Mouse (Mus musculus) cerebellum, adult 2 months (tissue): ENCODE data around the gene Sohlh2. TPM values are rescaled to one million over a fixed set of nuclear protein-coding genes. Genes with fewer than 3 reads are reported as not detected.

Experiments
- DNase-seq, 2 experiments: peaks; one replicate each; pipeline ENCODE4 v3.0.0; 2021
- H3K27ac ChIP-seq: fragments of 200-500 bp; 2 replicates; pipeline ENCODE4 v1.5.1; 2012; ENCODE audit warnings: low read length, control low read depth, inconsistent platforms; ENCODE audit not compliant: insufficient read depth
- H3K27me3 ChIP-seq: fragments of 200-500 bp; 2 replicates; pipeline ENCODE4 v1.6.1; 2012; ENCODE audit warnings: inconsistent platforms, mild to moderate bottlenecking, low read length, moderate library complexity; ENCODE audit not compliant: control insufficient read depth, insufficient read depth
- H3K4me1 ChIP-seq: fragments of 200-500 bp; 2 replicates; pipeline ENCODE4 v1.6.1; 2011; ENCODE audit warnings: low read length; ENCODE audit not compliant: control insufficient read depth, insufficient read depth
- H3K4me3 ChIP-seq: fragments of 200-500 bp; replicated peaks from 2 replicates; pipeline ENCODE3; 2011; ENCODE audit warnings: mild to moderate bottlenecking, low read depth, low read length, control low read depth; ENCODE audit not compliant: insufficient read depth
- CTCF ChIP-seq: fragments of 200-500 bp; IDR thresholded peaks from 2 replicates; pipeline ENCODE4 v1.5.1; 2011; ENCODE audit warnings: low read depth, mild to moderate bottlenecking, control low read depth, low read length, moderate library complexity, borderline replicate concordance; ENCODE audit not compliant: insufficient read depth
- POLR2A ChIP-seq: fragments of 200-500 bp; IDR thresholded peaks from 2 replicates; pipeline ENCODE4 v1.6.1; 2011; ENCODE audit warnings: low read length, control low read depth, borderline replicate concordance; ENCODE audit not compliant: insufficient read depth
- WGBS: fragments of 180-500 bp; shearing (Covaris S2); methylation state at CpG from one replicate; pipeline ENCODE4 v1.1.7; 2018; 5-methylcytosine and 5-hydroxymethylcytosine counted together
- polyA plus RNA-seq: library from polyadenylated mRNA; depleted of rRNA; stranded (reverse); fragments of >200 nt; gene quantifications from 2 replicates; pipeline ENCODE4 v1.2.3, GENCODE M21; 2012

The Sohlh2 gene
- polyA plus RNA-seq, 1 experiment = not detected

DNA sequence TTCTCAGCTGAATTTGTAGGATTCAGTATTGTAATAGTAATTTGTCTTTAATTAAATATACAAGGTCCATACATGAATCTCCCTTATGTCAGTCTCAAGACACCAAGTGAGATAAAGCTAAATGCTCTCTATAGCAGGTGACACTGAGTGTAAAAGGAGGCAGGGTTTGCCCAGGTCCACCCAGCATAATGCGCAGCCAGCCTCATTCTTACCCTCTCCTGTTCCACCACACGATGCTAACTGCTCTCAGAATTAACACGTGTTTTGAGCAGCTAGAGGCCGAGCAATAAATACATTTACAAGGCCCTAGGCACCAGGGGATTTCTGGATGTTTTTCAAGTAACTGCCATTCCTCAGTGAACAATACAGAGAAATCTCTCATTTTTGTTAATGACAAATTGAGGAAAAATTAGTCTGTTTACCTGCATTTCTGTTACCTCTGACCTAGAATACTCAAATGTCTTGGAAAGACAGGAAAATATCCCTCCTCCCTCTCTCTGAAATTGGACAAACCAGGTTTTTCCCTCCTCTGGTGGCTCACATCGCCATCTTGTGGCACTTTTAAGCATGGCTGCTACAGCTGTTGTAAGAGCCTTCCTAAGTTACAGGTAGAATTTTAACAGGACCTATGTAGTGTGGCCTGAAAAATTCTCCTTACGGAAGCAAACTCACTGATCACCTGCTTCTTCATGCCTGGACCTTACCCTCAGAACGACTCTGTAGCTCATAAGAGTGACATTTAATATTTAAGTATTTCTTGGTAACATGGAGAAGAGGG lies 30.0 kb upstream of the Sohlh2 start:
- WGBS = 38% methylated on average over 7 of the region's 7 CpGs
- Histone ChIP-seq H3K27me3 (no peaks in the 10 kb centered on the region), H3K27ac (no peak overlapping the region), H3K4me3 (no peak overlapping the region), H3K4me1 (no peaks in the 10 kb centered on the region)
- DNase-seq = peak; percentile 40 to 56
- TF ChIP-seq CTCF (peak; percentile 61; the same call in 1 of the 2 replicates), POLR2A (no peak)

GRCm38 (mm10) chr3:55152673-55153334 lies 29.0 kb upstream of the Sohlh2 start:
- H3K27me3 ChIP-seq = no peaks in the 10 kb centered on the region
- 66% methylated on average over 6 of the region's 6 CpGs for WGBS
- H3K27ac ChIP-seq = no peak overlapping the region
- no peak overlapping the region for H3K4me3 ChIP-seq
- H3K4me1 ChIP-seq = no peaks in the 10 kb centered on the region
- peak in 1 of 2 experiments; percentile 17 for DNase-seq
- 0 out of 2 replicates have a peak, but pooled peaks have one; percentile 4 for TF ChIP-seq CTCF
- TF ChIP-seq POLR2A = no peak

DNA sequence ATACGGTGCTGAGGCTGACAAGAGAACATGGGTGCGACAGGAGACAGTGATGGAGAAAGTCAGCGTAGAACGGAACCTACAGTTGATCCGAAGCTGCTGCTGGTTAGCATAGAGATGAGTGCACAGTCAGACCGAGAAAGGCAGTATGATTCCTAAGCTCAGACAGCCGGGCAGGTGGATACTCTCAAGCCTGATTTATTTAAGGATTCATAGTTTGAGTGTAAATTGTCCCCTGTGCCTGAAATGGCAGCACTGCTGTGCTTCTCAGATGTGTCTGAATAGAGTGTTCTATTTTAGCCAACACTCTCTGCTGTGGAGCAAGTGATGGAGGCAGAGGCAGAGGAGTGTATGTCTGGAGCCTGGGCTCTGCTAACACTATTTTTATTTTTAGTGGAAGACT lies 27.7 kb upstream of the Sohlh2 start:
- Histone ChIP-seq H3K27me3 (no peaks in the 10 kb centered on the region), H3K27ac (no peak overlapping the region), H3K4me3 (no peak overlapping the region), H3K4me1 (no peaks in the 10 kb centered on the region)
- TF ChIP-seq CTCF (no peak), POLR2A (no peak)
- DNase-seq = no peak
- 80% methylated on average over 7 of the region's 7 CpGs for WGBS

DNA sequence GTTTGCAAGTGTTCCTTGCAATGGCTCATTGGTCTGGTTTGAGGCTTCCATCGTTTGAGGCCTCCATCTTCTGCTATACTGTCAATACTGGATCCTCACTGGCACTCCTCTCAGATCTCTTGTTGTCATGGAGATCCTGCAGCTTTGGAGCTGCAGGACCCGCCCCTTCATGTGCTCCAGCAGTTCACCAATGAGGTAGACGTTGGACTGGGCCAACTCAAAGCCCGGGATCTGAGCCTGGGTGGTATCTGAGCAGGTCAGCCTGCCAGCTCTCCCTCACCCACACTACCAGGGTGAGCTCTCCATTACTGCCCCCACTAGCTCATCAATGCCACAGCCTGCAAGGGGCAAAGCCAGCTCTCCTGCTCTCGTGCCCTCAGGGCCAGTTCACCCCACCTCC lies 24.4 kb upstream of the Sohlh2 start:
- DNase-seq = no peak
- 23% methylated on average over 5 of the region's 5 CpGs for WGBS
- no peaks in the 10 kb centered on the region for H3K27me3 ChIP-seq
- TF ChIP-seq POLR2A = no peak
- TF ChIP-seq CTCF = no peak
- H3K27ac ChIP-seq = no peak overlapping the region
- H3K4me1 ChIP-seq = no peaks in the 10 kb centered on the region
- no peak overlapping the region for H3K4me3 ChIP-seq

GRCm38 (mm10) chr3:55161144-55161543 lies 20.7 kb upstream of the Sohlh2 start:
- 44% methylated on average over 7 of the region's 7 CpGs for WGBS
- no peak for TF ChIP-seq POLR2A
- TF ChIP-seq CTCF = no peak
- H3K4me3 ChIP-seq = no peak overlapping the region
- H3K4me1 ChIP-seq = no peaks in the 10 kb centered on the region
- DNase-seq = no peak
- H3K27ac ChIP-seq = no peak overlapping the region
- H3K27me3 ChIP-seq = no peaks in the 10 kb centered on the region

- Histone ChIP-seq H3K4me3 (no peak overlapping the region), H3K27ac (no peak overlapping the region), H3K4me1 (no peaks in the 10 kb centered on the region), H3K27me3 (no peaks in the 10 kb centered on the region)
- TF ChIP-seq CTCF (no peak), POLR2A (no peak)
- DNase-seq = no peak
- 50% methylated on average over 4 of the region's 4 CpGs for WGBS
Measured at GRCm38 (mm10) chr3:55163510-55163909, 18.3 kb upstream of the Sohlh2 start.

- Histone ChIP-seq H3K27ac (no peak overlapping the region), H3K4me3 (no peak overlapping the region), H3K4me1 (no peaks in the 10 kb centered on the region), H3K27me3 (no peaks in the 10 kb centered on the region)
- no peak for DNase-seq
- WGBS = 67% methylated on average over 3 of the region's 3 CpGs
- TF ChIP-seq CTCF (no peak), POLR2A (no peak)
Measured at GRCm38 (mm10) chr3:55172478-55172877, 9.3 kb upstream of the Sohlh2 start.

GRCm38 (mm10) chr3:55177271-55177670 lies 4.6 kb upstream of the Sohlh2 start:
- no peak for DNase-seq
- Histone ChIP-seq H3K4me3 (no peak overlapping the region), H3K4me1 (no peaks in the 10 kb centered on the region), H3K27me3 (no peaks in the 10 kb centered on the region), H3K27ac (no peak overlapping the region)
- WGBS = 13% methylated on average over 6 of the region's 6 CpGs
- TF ChIP-seq POLR2A (no peak), CTCF (no peak)
